Mouse (Mus musculus) heart, embryonic 14.5 days (tissue): Measurements from ENCODE around the gene D930007J09Rik. TPM values are rescaled to one million over a fixed set of nuclear protein-coding genes. Genes with fewer than 3 reads are reported as not detected.

Experiments used
- ATAC-seq: fragments of 200-750 bp; cut with Nextera tagmentation; 2 replicates; pipeline ENCODE4 v1.8.0; 2017; ENCODE audit warnings: low read depth, moderate TSS enrichment; ENCODE audit not compliant: insufficient number of reproducible peaks, insufficient read depth, low FRiP score
- H3K27ac ChIP-seq, 2 experiments: fragments of 200-500 bp in 1 of 2; fragments of 300-500 bp in 1 of 2; sonication (generic) in 1 of 2; replicated peaks in 1 of 2; 2 replicates each; pipeline ENCODE4 v1.5.1; 2012 to 2014; ENCODE audit warnings: low read depth in 2 of 2, low read length in 2 of 2, control low read depth in 1 of 2, mild to moderate bottlenecking in 1 of 2, mixed read lengths in 1 of 2; ENCODE audit not compliant: control insufficient read depth in 1 of 2, insufficient read depth in 1 of 2
- H3K27me3 ChIP-seq: fragments of 300-500 bp; sonication (generic); 2 replicates; pipeline ENCODE4 v1.6.1; 2014; ENCODE audit warnings: mild to moderate bottlenecking, low read length, control low read depth; ENCODE audit not compliant: control insufficient read depth, insufficient read depth
- H3K36me3 ChIP-seq: fragments of 300-500 bp; sonication (generic); 2 replicates; pipeline ENCODE4 v1.6.1; 2014; ENCODE audit warnings: mild to moderate bottlenecking, control low read depth, low read length, mixed read lengths; ENCODE audit not compliant: control insufficient read depth, insufficient read depth
- H3K4me1 ChIP-seq, 2 experiments: fragments of 200-500 bp in 1 of 2; fragments of 300-500 bp in 1 of 2; sonication (generic) in 1 of 2; 2 replicates each; pipeline ENCODE4 v1.6.1; 2012 to 2014; ENCODE audit warnings: low read length in 2 of 2, control low read depth in 1 of 2, mixed read lengths in 1 of 2; ENCODE audit not compliant: control insufficient read depth in 2 of 2, insufficient read depth in 2 of 2
- H3K4me2 ChIP-seq: fragments of 300-500 bp; sonication (generic); 2 replicates; pipeline ENCODE4 v1.6.1; 2014; ENCODE audit warnings: mild to moderate bottlenecking, low read length
- H3K4me3 ChIP-seq, 2 experiments: fragments of 200-500 bp in 1 of 2; fragments of 300-500 bp in 1 of 2; sonication (generic) in 1 of 2; 2 replicates each; pipeline ENCODE4 v1.5.1; 2012 to 2014; ENCODE audit warnings: low read length in 2 of 2, mild to moderate bottlenecking in 2 of 2, control low read depth in 1 of 2, low read depth in 1 of 2, moderate library complexity in 1 of 2; ENCODE audit not compliant: control insufficient read depth in 1 of 2, insufficient read depth in 1 of 2
- H3K9ac ChIP-seq: fragments of 300-500 bp; sonication (generic); 2 replicates; pipeline ENCODE4 v1.6.1; 2014; ENCODE audit warnings: mild to moderate bottlenecking, low read length
- H3K9me3 ChIP-seq: fragments of 300-500 bp; sonication (generic); 2 replicates; pipeline ENCODE4 v1.6.1; 2016; ENCODE audit warnings: low read length, control low read depth; ENCODE audit not compliant: control insufficient read depth
- WGBS: fragments of 180-500 bp; shearing (Covaris S2); extraction: QIAGEN DNeasy Blood & Tissue Kit; methylation state at CpG from one replicate; pipeline ENCODE4 v1.1.7; 2014; 5-methylcytosine and 5-hydroxymethylcytosine counted together
- polyA plus RNA-seq: library from polyadenylated mRNA; unstranded; fragments of >200 nt; fragmentation: Nextera tagmentation; extraction: Ambion mirVana; gene quantifications from 2 replicates; pipeline ENCODE4 v1.2.1, GENCODE M21; 2014

The D930007J09Rik gene
- polyA plus RNA-seq, 1 experiment from 2014 or later: not detected

DNA sequence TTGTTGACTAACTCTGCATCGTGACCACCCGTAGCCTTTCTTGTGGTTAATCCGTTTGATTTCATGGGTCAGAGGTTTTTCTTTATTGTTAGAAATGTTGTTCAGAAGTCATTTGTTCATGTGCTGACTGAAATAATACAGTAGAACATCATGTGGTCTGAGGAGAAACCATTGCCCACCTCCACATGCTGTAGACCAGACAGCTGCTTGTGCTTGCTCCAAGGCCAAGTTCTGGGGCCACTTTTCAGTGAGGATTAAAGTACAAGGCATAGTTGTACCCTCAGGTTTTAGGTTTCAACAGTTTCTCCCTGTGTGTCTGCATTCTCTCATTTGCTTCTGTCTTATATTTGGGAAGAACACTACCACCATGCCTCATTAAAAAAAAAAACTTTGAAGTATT is 5.0 kb upstream of the D930007J09Rik start:
- H3K9me3 ChIP-seq: no peaks in the 10 kb centered on the region
- H3K4me3 ChIP-seq: no peak overlapping the region
- peaks cover 0 to 32% of the 10 kb centered on the region in 2 experiments; a peak in 3 of 4 replicates for H3K4me1 ChIP-seq
- H3K27ac ChIP-seq: no peak overlapping the region
- H3K36me3 ChIP-seq: peaks cover 62% of the 10 kb centered on the region
- no peak for ATAC-seq
- 92% methylated on average over 3 of the region's 3 CpGs for WGBS
- no peak overlapping the region for H3K9ac ChIP-seq
- H3K4me2 ChIP-seq: no peak overlapping the region
- no peaks in the 10 kb centered on the region for H3K27me3 ChIP-seq

DNA sequence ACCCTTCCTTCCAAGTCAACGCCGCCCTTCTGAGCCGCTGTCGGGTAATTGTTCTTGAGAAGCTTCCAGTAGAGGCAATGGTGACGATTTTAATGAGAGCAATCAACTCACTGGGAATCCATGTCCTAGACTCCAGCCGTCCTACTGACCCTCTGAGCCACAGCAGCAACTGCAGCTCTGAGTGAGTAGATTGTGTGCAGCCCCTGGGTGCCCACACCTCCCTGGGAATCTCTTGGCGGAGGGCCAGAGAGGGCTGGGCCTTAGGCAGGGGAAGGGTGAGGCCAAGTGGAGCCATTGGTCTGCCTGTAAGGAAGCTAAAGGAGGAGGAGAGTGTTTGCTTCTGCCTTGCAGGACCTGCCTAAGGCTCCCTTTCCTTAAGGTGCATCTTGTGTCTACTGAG is 4.2 kb upstream of the D930007J09Rik start:
- H3K4me2 ChIP-seq: no peak overlapping the region
- no peaks in the 10 kb centered on the region for H3K27me3 ChIP-seq
- no peak overlapping the region for H3K9ac ChIP-seq
- H3K36me3 ChIP-seq: peaks cover 57% of the 10 kb centered on the region
- H3K27ac ChIP-seq: 0 out of 4 replicates have a peak overlapping the region, but pooled peaks of 1 of the 2 experiments have one; percentile 6
- WGBS: 59% methylated on average over 7 of the region's 7 CpGs
- no peak overlapping the region for H3K4me3 ChIP-seq
- peaks cover 0 to 28% of the 10 kb centered on the region in 2 experiments; a peak in 3 of 4 replicates for H3K4me1 ChIP-seq
- no peaks in the 10 kb centered on the region for H3K9me3 ChIP-seq
- no peak for ATAC-seq

DNA sequence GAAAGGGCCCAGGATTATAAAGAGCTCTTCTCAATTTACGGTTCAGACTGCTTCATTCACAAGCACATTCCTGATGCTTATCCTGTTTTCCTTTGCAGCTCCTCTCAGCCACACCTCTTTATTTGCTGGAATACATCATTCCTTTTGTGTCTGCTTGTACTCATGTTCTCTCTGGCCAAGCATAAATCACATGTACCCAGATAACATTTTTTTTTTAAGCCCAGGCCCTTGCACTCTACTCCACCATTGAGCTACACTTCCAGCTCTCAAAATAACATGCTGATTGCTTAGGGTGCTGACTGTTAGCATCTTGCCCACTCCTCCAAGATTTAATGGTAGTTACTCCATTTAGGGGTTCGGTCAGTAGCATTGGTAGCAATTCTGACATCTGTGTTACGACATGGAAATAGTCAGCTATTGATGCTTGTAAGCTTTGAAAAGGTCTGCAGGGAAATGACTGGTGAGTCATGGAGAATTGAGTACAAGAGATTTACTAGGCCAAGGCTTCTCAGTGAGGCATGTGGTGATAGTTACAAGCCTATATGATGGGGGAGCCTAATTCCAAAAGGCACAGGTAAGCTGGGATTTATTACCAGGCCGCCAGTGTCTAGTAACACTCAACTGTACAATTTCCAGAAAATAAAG is 1.2 kb upstream of the D930007J09Rik start:
- WGBS: 56% methylated on average over 4 of the region's 4 CpGs
- H3K4me3 ChIP-seq: peak overlapping the region; percentile 12 to 86; a peak in 3 of 4 replicates
- no peak for ATAC-seq
- H3K4me2 ChIP-seq: peak overlapping the region; percentile 92
- peaks cover 0 to 30% of the 10 kb centered on the region in 2 experiments; a peak in 3 of 4 replicates for H3K4me1 ChIP-seq
- no peak overlapping the region; a peak in 1 of 4 replicates for H3K27ac ChIP-seq
- H3K9me3 ChIP-seq: no peaks in the 10 kb centered on the region
- H3K36me3 ChIP-seq: peaks cover 32% of the 10 kb centered on the region
- no peaks in the 10 kb centered on the region for H3K27me3 ChIP-seq
- peak overlapping the region; percentile 89 for H3K9ac ChIP-seq

DNA sequence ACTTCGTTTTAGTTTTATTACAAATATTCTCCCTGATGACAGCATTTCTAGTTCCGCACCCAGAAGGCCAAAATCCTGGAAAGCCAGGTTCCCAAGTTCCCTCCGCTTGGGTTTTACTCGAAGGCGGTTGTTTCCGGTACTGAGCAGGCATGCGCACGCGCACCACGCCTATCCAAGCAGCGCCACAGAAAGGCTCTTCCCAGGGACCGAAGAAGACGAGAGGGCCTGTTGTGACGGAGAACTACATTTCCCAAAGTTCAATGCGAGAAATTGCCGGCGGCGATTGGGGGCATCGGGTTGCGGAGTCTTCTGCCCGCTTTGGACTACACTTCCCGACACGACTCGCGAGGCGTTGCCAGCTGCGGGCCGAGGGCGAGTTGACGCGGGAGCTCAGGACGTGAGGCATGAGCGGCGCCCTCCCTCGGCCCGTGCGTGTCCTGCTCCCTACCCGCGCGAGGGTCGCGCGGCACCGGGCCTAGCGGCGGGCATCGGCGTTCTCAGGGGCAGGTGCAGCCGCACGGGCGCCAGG is 892 bp downstream of the D930007J09Rik start, which contains the start of gene Wrnip1:
Wrnip1 (plus strand) TSS at position 346 of the 529 bp plus-strand sequence.
- peak within 1 kb of the TSS; percentile 58 to 71 for H3K27ac ChIP-seq
- under 1% methylated on average over 50 of the region's 51 CpGs for WGBS
- H3K9me3 ChIP-seq: no peaks in the 10 kb centered on the region
- H3K36me3 ChIP-seq: peaks cover 13% of the 10 kb centered on the region
- peaks cover 0 to 21% of the 10 kb centered on the region in 2 experiments; a peak in 3 of 4 replicates for H3K4me1 ChIP-seq
- ATAC-seq: peak; percentile 93
- H3K27me3 ChIP-seq: no peaks in the 10 kb centered on the region
- H3K4me2 ChIP-seq: peak within 1 kb of the TSS; percentile 92
- peak within 1 kb of the TSS; percentile 75 to 86 for H3K4me3 ChIP-seq
- H3K9ac ChIP-seq: peak within 1 kb of the TSS; percentile 89

DNA sequence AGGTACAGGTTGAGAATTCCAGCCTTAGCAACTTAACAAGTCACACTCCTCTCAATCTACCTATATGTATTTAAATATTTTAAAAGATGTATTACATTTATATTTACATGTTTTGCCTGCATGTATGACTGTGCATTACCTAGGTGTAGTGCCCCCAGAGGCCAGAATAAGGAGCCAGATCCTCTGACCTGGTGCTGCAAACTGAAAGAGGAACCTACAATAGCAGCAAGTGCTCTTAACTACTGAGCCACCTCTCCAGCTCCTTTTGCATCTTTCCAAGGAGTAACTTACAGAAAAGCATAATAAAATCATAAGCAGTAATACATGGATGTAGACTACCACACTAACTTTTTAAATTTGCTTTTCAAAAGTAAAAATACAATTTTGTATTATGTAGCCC is 1.8 kb downstream of the D930007J09Rik start:
- H3K9ac ChIP-seq: no peak overlapping the region
- H3K27me3 ChIP-seq: no peaks in the 10 kb centered on the region
- H3K36me3 ChIP-seq: peaks cover 6% of the 10 kb centered on the region; the same call in 1 of the 2 replicates
- H3K9me3 ChIP-seq: no peaks in the 10 kb centered on the region
- H3K4me1 ChIP-seq: peaks cover 0 to 16% of the 10 kb centered on the region in 2 experiments; a peak in 2 of 4 replicates
- no peak overlapping the region for H3K4me3 ChIP-seq
- no peak overlapping the region for H3K27ac ChIP-seq
- H3K4me2 ChIP-seq: peak overlapping the region; percentile 92
- ATAC-seq: no peak

DNA sequence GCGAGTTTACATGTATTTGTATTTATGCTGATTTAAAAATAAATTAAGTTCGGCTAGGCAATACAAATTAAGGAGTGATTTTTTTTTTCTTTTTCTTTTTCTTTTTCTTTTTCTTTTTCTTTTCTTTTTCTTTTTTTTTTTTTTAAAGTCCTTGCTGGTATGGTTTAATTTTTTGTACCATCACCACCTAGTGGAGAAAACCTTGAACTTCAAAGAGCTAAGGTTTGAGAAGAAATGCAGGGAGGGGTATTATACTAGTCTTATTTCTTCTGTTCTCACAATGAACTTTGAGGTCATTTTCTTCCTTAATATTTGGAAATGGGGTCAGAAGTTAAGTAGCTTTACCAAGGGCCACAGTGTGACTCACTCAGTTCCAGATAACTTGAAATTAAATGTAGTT is 3.5 kb downstream of the D930007J09Rik start:
- Histone ChIP-seq H3K27ac (no peak overlapping the region), H3K4me2 (no peak overlapping the region), H3K9ac (no peak overlapping the region), H3K27me3 (no peaks in the 10 kb centered on the region), H3K36me3 (no peaks in the 10 kb centered on the region), H3K9me3 (no peaks in the 10 kb centered on the region), H3K4me1 (peaks cover 2 to 15% of the 10 kb centered on the region in 2 experiments; a peak in 3 of 4 replicates), H3K4me3 (no peak overlapping the region)
- 50% methylated on average over 2 of the region's 2 CpGs for WGBS
- ATAC-seq: no peak

DNA sequence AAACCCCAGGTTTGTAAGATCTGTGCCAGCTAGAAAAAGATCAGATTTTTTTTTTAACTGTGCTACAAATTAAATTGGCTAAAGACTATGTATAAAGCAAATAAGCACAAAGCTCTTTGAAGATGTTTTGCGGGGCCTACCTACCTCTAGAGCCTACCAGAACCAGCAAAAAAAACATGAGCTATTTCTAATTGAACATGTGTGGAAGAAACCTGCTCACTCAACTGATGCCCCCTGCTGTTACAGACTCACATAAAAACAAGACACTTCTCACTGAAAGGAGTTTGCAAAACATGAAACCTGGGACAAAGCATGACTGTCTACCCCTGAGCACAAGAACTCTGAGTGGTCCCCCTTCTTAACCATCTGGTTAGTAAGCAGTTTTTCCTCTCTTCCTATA is 5.6 kb downstream of the D930007J09Rik start:
- Histone ChIP-seq H3K9ac (no peak overlapping the region), H3K36me3 (no peaks in the 10 kb centered on the region), H3K27ac (no peak overlapping the region), H3K9me3 (no peaks in the 10 kb centered on the region), H3K4me1 (peaks cover 2% of the 10 kb centered on the region in 2 experiments; a peak in 2 of 4 replicates), H3K4me3 (no peak overlapping the region), H3K27me3 (no peaks in the 10 kb centered on the region), H3K4me2 (no peak overlapping the region)
- ATAC-seq: no peak
- WGBS: 76% methylated on average over 1 of the region's 1 CpGs
